Mouse (Mus musculus): Measurements from ENCODE around the gene Ppp1r13b. TPM values are rescaled to one million over a fixed set of nuclear protein-coding genes. Genes with fewer than 3 reads are reported as not detected.
A peak's percentile ranks its signal among the peaks of the same experiment; 100 is the strongest.
"Not testable (repeated sequence)": the region's sequence is repeated elsewhere in the genome, so short reads cannot be mapped to it uniquely, and the experiment has no call there.

The Ppp1r13b gene
- total RNA-seq (2021), result 10 to 100 TPM; 20.4 to 21.8 TPM
- long read RNA-seq, experiment 1, partial matches to known transcripts, result 11 of 27 reads
- long read RNA-seq, experiment 1, other reads (novel, unspliced or antisense), result 16 of 27 reads
- long read RNA-seq, experiment 2, full-length matches to known transcripts, result 1 of 18 reads
- long read RNA-seq, experiment 2, partial matches to known transcripts, result 5 of 18 reads
- long read RNA-seq, experiment 2, other reads (novel, unspliced or antisense), result 12 of 18 reads

- peak; percentile 96 for DNase-seq
Measured at GRCm38 (mm10) chr12:111907970-111908681, at the start of gene Ppp1r13b. Gene Ppp1r13b (minus strand): TSS chr12:111908110.

GRCm38 (mm10) chr12:111956173-111956572, 48.3 kb upstream of the Ppp1r13b start:
- peak; percentile 15 for DNase-seq

GRCm38 (mm10) chr12:111951701-111952100, 43.8 kb upstream of the Ppp1r13b start:
- DNase-seq, result no peak

GRCm38 (mm10) chr12:111950486-111950885, 42.6 kb upstream of the Ppp1r13b start:
- DNase-seq, result no peak

GRCm38 (mm10) chr12:111946716-111947115, 38.8 kb upstream of the Ppp1r13b start:
- DNase-seq, result peak; percentile 72

- DNase-seq, result not testable (repeated sequence)
Measured at GRCm38 (mm10) chr12:111945765-111946655, 38.1 kb upstream of the Ppp1r13b start.

- DNase-seq, result peak; percentile 43
Measured at GRCm38 (mm10) chr12:111945115-111945514, 37.2 kb upstream of the Ppp1r13b start.

GRCm38 (mm10) chr12:111944065-111944987, 36.4 kb upstream of the Ppp1r13b start:
- DNase-seq, result not testable (repeated sequence)

- DNase-seq, result no peak
Measured at GRCm38 (mm10) chr12:111943421-111944064, 35.6 kb upstream of the Ppp1r13b start.

GRCm38 (mm10) chr12:111938623-111939177, 30.8 kb upstream of the Ppp1r13b start:
- no peak for DNase-seq

GRCm38 (mm10) chr12:111936706-111937550, 29.0 kb upstream of the Ppp1r13b start:
- peak; percentile 66 for DNase-seq

- no peak for DNase-seq
Measured at GRCm38 (mm10) chr12:111933971-111934370, 26.1 kb upstream of the Ppp1r13b start.

- peak; percentile 81 for DNase-seq
Measured at GRCm38 (mm10) chr12:111933032-111933704, 25.3 kb upstream of the Ppp1r13b start.

GRCm38 (mm10) chr12:111932513-111932912, 24.6 kb upstream of the Ppp1r13b start:
- peak; percentile 51 for DNase-seq

GRCm38 (mm10) chr12:111931411-111932025, 23.6 kb upstream of the Ppp1r13b start:
- DNase-seq, result no peak

GRCm38 (mm10) chr12:111928411-111928966, 20.6 kb upstream of the Ppp1r13b start:
- DNase-seq, result no peak

GRCm38 (mm10) chr12:111927338-111927737, 19.4 kb upstream of the Ppp1r13b start:
- DNase-seq, result no peak

- DNase-seq, result no peak
Measured at GRCm38 (mm10) chr12:111923117-111923516, 15.2 kb upstream of the Ppp1r13b start.

Data from adrenal gland, postnatal 10 days (tissue).